Mouse (Mus musculus): Measurements from ENCODE around the gene Eefsec. TPM values are rescaled to one million over a fixed set of nuclear protein-coding genes. Genes with fewer than 3 reads are reported as not detected.
A peak's percentile ranks its signal among the peaks of the same experiment; 100 is the strongest.

Gene Eefsec
- 10 to 100 TPM; 22.3 to 24.7 TPM for total RNA-seq (2021)

- intact Hi-C loops (cut with DNase I), result loop anchor here (1.0 to 5.0 kb wide), 2 partner anchors 19 to 259 kb away; partner anchors contain the start of gene Ruvbl1
Measured at GRCm38 (mm10) chr6:88446063-88447002, at the start of gene Eefsec. Eefsec (minus strand) TSS chr6:88446539.

GRCm38 (mm10) chr6:88493712-88494111 lies 47.4 kb upstream of the Eefsec start:
- intact Hi-C loops (cut with DNase I), result no loop called here

More at GRCm38 (mm10) chr6:88446063-88447002, at the start of gene Eefsec:
- DNase-seq (ENCODE audit: low spot score in 2 of 2), result peak; percentile 80 to 82

GRCm38 (mm10) chr6:88490629-88491354 lies 44.5 kb upstream of the Eefsec start:
- peak in 1 of 2 experiments; percentile 17 for DNase-seq (ENCODE audit: low spot score in 2 of 2)
- intact Hi-C loops (cut with DNase I), result no loop called here

More at GRCm38 (mm10) chr6:88493712-88494111, 47.4 kb upstream of the Eefsec start:
- no peak for DNase-seq (ENCODE audit: low spot score in 2 of 2)

GRCm38 (mm10) chr6:88489834-88490233 lies 43.5 kb upstream of the Eefsec start:
- no peak for DNase-seq (ENCODE audit: low spot score in 2 of 2)
- intact Hi-C loops (cut with DNase I), result loop anchor here (5.0 kb wide), 2 partner anchors 303 to 378 kb away; no protein-coding TSS in a partner anchor

GRCm38 (mm10) chr6:88489026-88489425 lies 42.7 kb upstream of the Eefsec start:
- intact Hi-C loops (cut with DNase I), result loop anchor here (5.0 kb wide), 2 partner anchors 302 to 377 kb away; no protein-coding TSS in a partner anchor
- peak in 1 of 2 experiments; percentile 75 for DNase-seq (ENCODE audit: low spot score in 2 of 2)

- peak; percentile 74 to 75 for DNase-seq (ENCODE audit: low spot score in 2 of 2)
- intact Hi-C loops (cut with DNase I), result loop anchor here (5.0 kb wide), 2 partner anchors 300 to 375 kb away; no protein-coding TSS in a partner anchor
Measured at GRCm38 (mm10) chr6:88486893-88487292, 40.6 kb upstream of the Eefsec start.

- DNase-seq (ENCODE audit: low spot score in 2 of 2), result no peak
- intact Hi-C loops (cut with DNase I), result loop anchor here (5.0 kb wide), 2 partner anchors 298 to 373 kb away; no protein-coding TSS in a partner anchor
Measured at GRCm38 (mm10) chr6:88485378-88485777, 39.0 kb upstream of the Eefsec start.

GRCm38 (mm10) chr6:88483913-88484312 lies 37.6 kb upstream of the Eefsec start:
- intact Hi-C loops (cut with DNase I), result no loop called here
- DNase-seq (ENCODE audit: low spot score in 2 of 2), result no peak

- intact Hi-C loops (cut with DNase I), result no loop called here
- no peak for DNase-seq (ENCODE audit: low spot score in 2 of 2)
Measured at GRCm38 (mm10) chr6:88483111-88483510, 36.8 kb upstream of the Eefsec start.

GRCm38 (mm10) chr6:88480421-88480820 lies 34.1 kb upstream of the Eefsec start:
- intact Hi-C loops (cut with DNase I), result no loop called here
- no peak for DNase-seq (ENCODE audit: low spot score in 2 of 2)

GRCm38 (mm10) chr6:88469878-88470277 lies 23.5 kb upstream of the Eefsec start:
- no peak for DNase-seq (ENCODE audit: low spot score in 2 of 2)
- intact Hi-C loops (cut with DNase I), result no loop called here

- DNase-seq (ENCODE audit: low spot score in 2 of 2), result peak; percentile 90 to 97
Measured at GRCm38 (mm10) chr6:88465181-88465920, 19.0 kb upstream of the Eefsec start, which contains the start of gene Ruvbl1. Ruvbl1 (plus strand) TSS chr6:88465409.

GRCm38 (mm10) chr6:88454545-88454944 lies 8.2 kb upstream of the Eefsec start:
- intact Hi-C loops (cut with DNase I), result no loop called here
- no peak for DNase-seq (ENCODE audit: low spot score in 2 of 2)

More at GRCm38 (mm10) chr6:88465181-88465920, 19.0 kb upstream of the Eefsec start, which contains the start of gene Ruvbl1:
- intact Hi-C loops (cut with DNase I), result loop anchor here (1.0 kb wide), 1 partner anchor 19 kb away; the partner anchor contains the start of gene Eefsec

- intact Hi-C loops (cut with DNase I), result loop anchor here (5.0 kb wide), 1 partner anchor 260 kb away; no protein-coding TSS in a partner anchor
Measured at GRCm38 (mm10) chr6:88447454-88447853, 1.1 kb upstream of the Eefsec start.

GRCm38 (mm10) chr6:88445661-88446060 lies 678 bp downstream of the Eefsec start:
- DNase-seq (ENCODE audit: low spot score in 2 of 2), result no peak
- intact Hi-C loops (cut with DNase I), result loop anchor here (1.0 to 5.0 kb wide), 2 partner anchors 20 to 258 kb away; partner anchors contain the start of gene Ruvbl1

More at GRCm38 (mm10) chr6:88447454-88447853, 1.1 kb upstream of the Eefsec start:
- DNase-seq (ENCODE audit: low spot score in 2 of 2), result no peak

- intact Hi-C loops (cut with DNase I), result no loop called here
- no peak for DNase-seq (ENCODE audit: low spot score in 2 of 2)
Measured at GRCm38 (mm10) chr6:88444076-88444750, 2.1 kb downstream of the Eefsec start.

- no peak for DNase-seq (ENCODE audit: low spot score in 2 of 2)
- intact Hi-C loops (cut with DNase I), result no loop called here
Measured at GRCm38 (mm10) chr6:88443446-88443845, 2.9 kb downstream of the Eefsec start.

- no peak for DNase-seq (ENCODE audit: low spot score in 2 of 2)
Measured at GRCm38 (mm10) chr6:88442551-88442950, 3.8 kb downstream of the Eefsec start.

More at GRCm38 (mm10) chr6:88442551-88442950, 3.8 kb downstream of the Eefsec start:
- intact Hi-C loops (cut with DNase I), result no loop called here

All from left cerebral cortex, postnatal 25 days (tissue).